Mouse (Mus musculus): ENCODE data around the gene Pou6f1.

- TF ChIP-seq GATA1 (IDR thresholded peaks at IDR 0.05; ENCODE audit: low read length) = no peak
- TF ChIP-seq TAL1 (IDR thresholded peaks at IDR 0.05; ENCODE audit: low read length) = no peak
Observed at GRCm38 (mm10) chr15:100527900-100528299, 71.9 kb downstream of the Pou6f1 start.
